Mouse (Mus musculus): ENCODE data around the gene Gpr84.
A peak's percentile ranks its signal among the peaks of the same experiment; 100 is the strongest.

The Gpr84 gene

GRCm38 (mm10) chr15:103310365-103310910, at the start of gene Gpr84:
TSS of gene Gpr84 (minus strand) at chr15:103310612.
- no peak for DNase-seq (ENCODE audit: low read depth, low spot score)

- peak; percentile 66 for DNase-seq (ENCODE audit: low read depth, low spot score)
Observed at GRCm38 (mm10) chr15:103359869-103360602, 49.6 kb upstream of the Gpr84 start.

DNA sequence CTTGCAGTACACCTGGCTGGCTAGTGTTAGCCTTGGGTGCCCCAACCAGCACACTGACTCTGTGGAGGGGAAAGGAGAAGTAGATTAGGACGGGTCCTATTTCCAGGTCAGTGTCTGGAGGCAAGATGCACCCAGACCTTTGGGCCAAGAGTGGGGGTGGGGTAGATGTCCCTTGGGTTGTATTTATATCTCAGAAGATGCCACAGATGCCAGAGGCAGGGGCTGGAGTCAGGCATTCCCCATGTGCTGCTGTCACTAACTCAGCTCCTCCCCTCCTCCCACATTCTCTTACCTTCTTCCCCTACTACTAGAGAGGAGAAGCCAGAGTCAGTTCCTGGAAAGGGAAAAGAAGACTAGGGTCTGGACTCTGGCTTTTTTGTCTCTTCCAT, 48.7 kb upstream of the Gpr84 start:
- DNase-seq (ENCODE audit: low read depth, low spot score) = no peak

- no peak for DNase-seq (ENCODE audit: low read depth, low spot score)
Observed at GRCm38 (mm10) chr15:103358278-103359121, 48.1 kb upstream of the Gpr84 start.

DNA sequence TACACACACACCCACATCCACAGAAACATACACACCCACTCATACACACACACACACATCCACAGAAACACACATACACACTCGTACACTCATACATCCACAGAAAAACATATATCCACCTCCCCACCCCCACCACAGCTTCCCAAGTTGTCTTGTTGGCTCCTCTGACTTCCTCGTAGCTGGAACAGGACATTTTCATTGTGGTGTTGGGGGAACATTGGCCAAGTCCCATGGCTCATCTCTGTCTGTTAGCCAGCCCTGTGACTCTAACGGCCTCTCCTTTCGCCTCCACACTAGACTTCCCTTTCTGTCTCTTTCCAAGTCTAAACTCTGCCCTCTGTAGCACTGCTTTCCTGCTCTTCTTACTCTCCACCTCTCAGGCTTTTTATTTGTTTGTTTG, 47.4 kb upstream of the Gpr84 start:
- no peak for DNase-seq (ENCODE audit: low read depth, low spot score)

DNA sequence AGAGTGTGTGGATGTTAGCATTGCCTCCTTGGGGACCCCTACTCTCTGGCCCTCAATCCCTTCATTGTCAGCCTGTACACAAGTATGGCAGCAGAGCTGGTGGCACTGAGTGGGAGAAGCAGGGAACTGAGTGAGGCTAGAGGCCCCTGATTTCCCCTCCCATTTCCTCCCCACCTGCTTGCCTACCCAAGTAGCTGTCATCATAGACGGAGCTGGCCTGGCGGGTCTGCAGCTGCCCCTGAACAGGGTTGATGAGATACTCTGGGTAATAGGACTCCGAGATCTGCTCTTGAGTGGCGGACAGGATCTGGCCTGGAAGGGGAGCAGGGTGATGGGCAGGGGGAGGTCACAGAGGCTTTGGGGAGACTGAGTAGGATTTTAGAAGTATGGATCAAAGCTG, 45.7 kb upstream of the Gpr84 start:
- DNase-seq (ENCODE audit: low read depth, low spot score) = no peak

GRCm38 (mm10) chr15:103355420-103355819, 45.0 kb upstream of the Gpr84 start:
- no peak for DNase-seq (ENCODE audit: low read depth, low spot score)

DNA sequence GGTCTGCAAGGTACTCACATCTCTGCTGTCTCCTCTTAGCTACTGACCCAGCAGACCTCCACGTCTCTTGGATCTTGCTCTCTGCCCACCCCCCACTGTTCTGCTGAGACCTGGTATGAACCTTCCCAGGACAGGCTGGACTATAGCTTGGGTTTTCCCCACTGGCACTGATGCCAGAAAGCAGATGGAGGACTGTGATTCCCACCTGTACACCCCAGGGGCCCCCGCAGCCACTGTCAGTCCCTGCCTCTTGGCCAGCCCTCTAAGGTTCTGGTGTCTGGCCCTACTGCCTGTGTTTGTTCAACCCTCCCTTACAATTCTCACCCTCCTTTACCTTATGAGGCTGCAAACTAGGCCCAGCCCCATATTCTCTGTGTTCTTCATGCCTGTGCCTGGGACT, 44.3 kb upstream of the Gpr84 start:
- DNase-seq (ENCODE audit: low read depth, low spot score) = no peak

DNA sequence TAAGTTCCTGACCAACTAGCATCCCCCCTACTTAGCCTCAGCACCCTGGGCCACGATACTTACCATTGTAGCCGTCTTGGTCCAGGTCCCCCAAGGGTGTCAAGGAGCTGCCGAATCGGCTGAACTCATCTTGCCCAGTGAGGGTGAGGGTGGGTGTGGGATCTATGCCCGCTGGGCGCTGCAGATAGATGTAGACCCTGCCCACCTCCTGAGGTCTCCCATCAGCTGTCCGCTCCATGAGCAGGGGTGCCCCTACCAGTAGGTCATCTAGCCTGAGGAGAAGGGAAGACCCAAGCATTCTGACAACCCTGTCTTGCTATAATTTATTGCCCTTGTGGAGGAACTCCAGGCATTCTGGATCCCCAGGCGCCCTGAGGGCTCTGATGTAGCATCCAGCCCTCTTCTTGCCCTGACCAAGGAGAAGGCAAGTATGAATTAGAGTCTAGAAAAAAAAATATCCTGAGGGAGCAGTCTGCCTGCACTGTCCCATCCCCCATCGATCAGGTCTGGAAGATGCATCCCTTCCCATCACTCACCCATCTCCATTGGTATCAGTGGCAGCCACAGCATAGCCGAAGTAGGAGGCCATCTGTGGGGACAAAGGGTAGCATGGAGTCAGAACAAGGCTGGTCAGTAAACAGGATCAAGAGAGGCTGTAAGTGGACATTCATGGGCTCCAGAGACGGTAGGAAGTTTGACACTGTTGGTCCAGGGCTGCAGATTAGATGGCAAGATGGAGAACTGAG, 43.3 kb upstream of the Gpr84 start:
- no peak for DNase-seq (ENCODE audit: low read depth, low spot score)

DNA sequence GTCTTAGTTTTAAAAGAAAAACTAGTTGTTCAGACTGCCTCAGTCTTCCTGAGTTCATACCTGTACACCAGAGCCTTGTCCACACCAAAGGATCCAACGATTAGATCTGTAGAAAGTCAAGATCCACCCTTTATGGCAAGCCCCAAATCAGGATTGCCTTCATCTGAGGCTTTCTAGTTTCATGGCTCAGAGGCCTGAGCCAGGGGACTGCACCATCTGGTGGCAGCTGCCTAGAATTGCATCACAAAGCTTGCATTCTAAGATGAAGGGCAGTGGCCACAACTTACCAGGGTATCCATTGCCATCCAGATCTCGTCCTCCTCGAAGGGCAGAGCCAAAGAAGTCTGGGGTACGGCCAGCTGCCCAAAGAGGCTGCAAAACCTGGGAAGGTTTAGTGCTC, 42.4 kb upstream of the Gpr84 start:
- DNase-seq (ENCODE audit: low read depth, low spot score) = no peak

GRCm38 (mm10) chr15:103347275-103347684, 36.9 kb upstream of the Gpr84 start:
- peak; percentile 67 for DNase-seq (ENCODE audit: low read depth, low spot score)

GRCm38 (mm10) chr15:103345789-103346188, 35.4 kb upstream of the Gpr84 start:
- no peak for DNase-seq (ENCODE audit: low read depth, low spot score)

DNA sequence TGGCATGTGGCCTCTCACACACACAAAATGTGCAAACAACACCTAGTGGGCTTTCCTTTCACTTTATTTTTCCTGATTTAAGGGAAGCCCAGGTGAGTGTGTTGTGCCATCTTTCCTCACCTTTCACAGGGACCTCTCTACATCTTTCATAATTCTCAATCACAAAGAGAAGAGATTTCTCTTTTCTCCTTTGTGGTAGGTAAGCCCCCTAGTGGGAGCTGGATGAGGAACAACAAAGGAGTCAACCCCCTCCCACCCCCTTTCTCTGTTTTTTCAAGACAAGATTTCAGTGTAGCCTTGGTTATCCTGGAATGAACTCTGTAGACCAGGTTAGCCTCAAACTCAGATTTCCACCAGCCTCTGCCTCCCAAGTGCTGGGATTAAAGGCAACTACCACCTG, 33.1 kb upstream of the Gpr84 start:
- no peak for DNase-seq (ENCODE audit: low read depth, low spot score)

DNA sequence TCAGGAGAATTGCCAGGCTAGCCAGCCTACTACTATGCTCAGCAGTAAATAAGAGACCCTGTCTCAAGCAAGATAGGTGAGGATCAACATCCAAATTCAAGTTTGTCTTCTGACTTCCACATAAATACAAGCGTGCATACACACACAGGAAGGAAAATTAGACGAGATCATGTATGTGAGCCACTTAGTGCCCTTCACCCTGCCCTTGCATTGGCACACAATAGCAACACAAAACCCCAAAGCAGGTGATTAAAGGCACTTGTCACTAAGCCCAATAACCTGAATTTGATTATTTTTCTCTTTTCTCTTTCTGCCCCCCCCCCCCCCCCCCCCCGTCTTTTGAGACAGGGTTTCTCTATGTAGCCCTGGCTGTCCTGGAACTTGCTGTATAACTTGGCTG, 32.6 kb upstream of the Gpr84 start:
- DNase-seq (ENCODE audit: low read depth, low spot score) = no peak

DNA sequence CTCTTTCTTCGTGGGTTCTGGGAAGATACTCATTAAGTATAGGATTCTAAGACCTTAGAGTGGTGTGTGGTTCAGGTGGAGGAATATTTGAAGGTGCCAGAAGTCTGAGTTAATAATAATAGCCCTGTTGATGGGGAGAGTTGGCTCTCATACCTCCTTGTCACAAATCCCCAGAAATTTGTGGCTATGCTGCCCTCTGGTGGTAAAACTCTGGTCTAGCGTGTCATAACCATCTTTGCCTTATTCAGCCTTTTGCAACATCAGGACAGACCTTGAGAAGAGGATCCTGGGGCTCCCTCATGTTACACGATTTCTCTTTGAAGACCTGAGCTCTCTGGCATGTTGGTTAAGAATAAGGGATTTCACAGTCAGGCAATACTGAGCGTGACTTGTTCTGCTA, 32.0 kb upstream of the Gpr84 start:
- peak; percentile 71 for DNase-seq (ENCODE audit: low read depth, low spot score)

- no peak for DNase-seq (ENCODE audit: low read depth, low spot score)
Observed at GRCm38 (mm10) chr15:103341547-103341946, 31.1 kb upstream of the Gpr84 start.

GRCm38 (mm10) chr15:103340786-103341185, 30.4 kb upstream of the Gpr84 start:
- DNase-seq (ENCODE audit: low read depth, low spot score) = no peak

GRCm38 (mm10) chr15:103339961-103340337, 29.5 kb upstream of the Gpr84 start, which contains the start of gene Zfp385a:
TSS of gene Zfp385a (minus strand) at chr15:103340093.
- DNase-seq (ENCODE audit: low read depth, low spot score) = no peak

DNA sequence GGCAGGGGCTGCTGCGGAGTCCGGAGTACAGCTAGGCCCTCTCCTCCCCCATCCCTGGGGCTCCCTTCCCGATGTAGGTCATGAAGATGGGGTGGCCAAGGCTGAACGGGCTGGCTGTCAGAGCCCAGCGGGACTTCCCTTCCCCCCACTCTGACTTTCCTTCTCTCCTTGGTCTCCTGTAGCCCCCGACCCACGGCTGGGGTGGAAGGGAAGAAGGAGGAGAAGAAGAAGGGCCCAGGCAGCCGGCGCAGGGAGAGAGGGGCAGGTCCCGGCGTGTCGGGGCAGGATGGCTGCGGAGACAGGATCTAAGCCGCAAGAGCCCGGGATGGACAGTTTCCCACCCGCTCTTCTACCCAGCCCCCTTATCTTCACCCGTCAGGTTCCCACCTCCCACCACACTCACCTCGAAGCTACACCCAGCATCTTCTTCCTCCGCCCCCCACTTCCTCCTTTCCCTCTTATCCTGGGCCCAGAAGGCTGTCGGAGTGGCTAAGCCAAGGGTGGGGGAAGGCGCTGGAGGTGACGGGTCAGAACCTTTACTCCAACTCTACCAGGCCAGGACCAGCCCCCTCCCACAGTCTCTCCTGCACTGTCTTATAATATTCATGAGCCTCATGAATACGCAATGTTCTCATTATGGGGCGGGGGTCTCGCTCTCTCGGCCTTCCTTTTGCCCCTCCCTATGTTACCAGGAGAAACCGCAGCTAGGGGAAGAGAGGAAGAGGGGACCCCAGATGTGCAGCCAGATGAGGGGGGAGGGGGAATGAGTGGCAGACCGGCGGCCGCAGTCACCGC, 29.0 kb upstream of the Gpr84 start:
- DNase-seq (ENCODE audit: low read depth, low spot score) = no peak

DNA sequence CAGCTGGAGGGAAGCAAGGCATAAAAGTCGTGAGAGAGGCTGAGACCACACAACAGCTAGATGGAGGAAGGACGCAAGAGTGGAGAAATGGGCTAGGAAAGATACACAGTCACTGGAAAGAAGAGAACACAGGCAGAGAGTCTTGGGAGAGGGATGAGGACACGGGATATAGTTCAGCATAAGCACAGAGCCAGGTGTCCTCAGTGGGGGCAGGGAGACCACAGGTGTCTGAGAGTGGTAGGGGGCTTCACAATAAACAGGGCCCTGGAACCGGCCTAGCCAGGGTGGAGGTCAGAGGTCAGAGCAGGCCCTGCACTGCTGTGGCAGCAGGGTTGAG, 28.4 kb upstream of the Gpr84 start:
- no peak for DNase-seq (ENCODE audit: low read depth, low spot score)

GRCm38 (mm10) chr15:103336996-103337667, 26.7 kb upstream of the Gpr84 start:
- DNase-seq (ENCODE audit: low read depth, low spot score) = no peak

Data from skeletal muscle tissue, adult 2 months (tissue).